Mouse (Mus musculus) regulatory T cell (primary cell): ENCODE data around the gene Thsd4.

Experiments used
- in situ Hi-C: fragments of 300-600 bp; cut with MboI, MseI; formaldehyde crosslinking; loops from one replicate; pipeline ENCODE4 v1.15.1; 2025; ENCODE audit warnings: high pct_unique_total_duplicates

The Thsd4 gene

GRCm38 (mm10) chr9:60521806-60522264, at the start of gene Thsd4:
Gene Thsd4, minus strand, starts transcription at chr9:60522046.
- in situ Hi-C loops: loop anchor here (10.0 kb wide), 1 partner anchor 267 kb away; no protein-coding TSS in a partner anchor

DNA sequence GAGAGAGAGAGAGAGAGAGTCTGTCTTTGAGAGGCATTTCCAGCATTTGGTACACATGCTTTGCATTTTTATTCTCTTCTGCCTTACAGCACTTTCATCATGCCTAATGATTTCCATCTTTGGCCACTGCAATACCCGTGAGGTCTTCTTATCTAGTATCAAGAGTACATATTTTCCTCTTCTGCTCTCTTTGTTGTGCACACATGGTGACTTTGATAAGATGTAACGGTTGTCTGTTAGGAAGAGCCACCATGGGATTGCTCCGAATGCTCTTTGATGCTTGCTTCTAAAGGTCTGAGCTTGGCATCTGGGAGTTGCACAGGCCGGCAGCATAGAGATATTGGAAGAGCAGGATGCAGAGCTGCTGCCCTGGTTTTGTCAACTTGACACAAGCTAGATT, 49.2 kb upstream of the Thsd4 start:
- in situ Hi-C loops: no loop called here

DNA sequence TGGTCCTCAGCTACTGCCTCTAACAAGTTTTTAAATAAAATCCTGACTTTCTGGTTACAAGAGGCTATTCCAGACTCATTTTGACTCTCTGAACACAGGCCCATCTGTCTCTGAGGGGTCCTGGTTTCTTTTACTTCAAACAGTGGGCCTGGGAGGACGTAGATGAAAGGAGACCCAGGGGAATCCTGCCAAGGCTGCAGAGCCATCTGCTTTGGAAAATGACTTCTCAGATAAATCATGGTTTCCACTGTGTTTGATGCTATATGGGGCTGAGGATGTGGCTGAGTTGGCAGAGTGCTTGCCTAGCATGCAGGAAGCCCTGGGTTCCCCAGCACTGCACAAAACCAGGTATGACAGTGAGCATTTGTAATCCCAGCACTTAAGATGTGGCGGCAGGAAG, 47.5 kb upstream of the Thsd4 start:
- in situ Hi-C loops: loop anchor here (10.0 kb wide), 1 partner anchor 975 kb away; no protein-coding TSS in a partner anchor

DNA sequence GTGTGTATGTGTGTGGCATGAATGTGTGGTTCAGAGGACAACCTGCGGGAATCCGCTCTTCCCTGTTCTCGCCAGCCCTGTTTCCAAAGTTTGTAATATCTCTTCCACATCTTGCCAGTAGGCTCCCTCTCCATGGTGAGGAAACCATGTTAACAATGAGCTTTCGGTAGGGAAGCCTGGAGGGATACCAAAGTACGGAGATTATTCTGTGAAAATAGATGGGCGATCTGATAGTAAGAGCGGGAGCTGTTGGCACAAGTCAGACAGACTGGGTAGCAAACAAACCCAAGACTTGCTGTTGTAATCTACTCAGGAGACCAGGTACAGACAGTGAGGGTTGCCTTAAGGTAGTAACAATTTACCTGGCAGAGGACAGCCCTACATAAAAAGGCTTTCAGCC, 42.0 kb upstream of the Thsd4 start:
- in situ Hi-C loops: loop anchor here (10.0 kb wide), 1 partner anchor 969 kb away; no protein-coding TSS in a partner anchor

DNA sequence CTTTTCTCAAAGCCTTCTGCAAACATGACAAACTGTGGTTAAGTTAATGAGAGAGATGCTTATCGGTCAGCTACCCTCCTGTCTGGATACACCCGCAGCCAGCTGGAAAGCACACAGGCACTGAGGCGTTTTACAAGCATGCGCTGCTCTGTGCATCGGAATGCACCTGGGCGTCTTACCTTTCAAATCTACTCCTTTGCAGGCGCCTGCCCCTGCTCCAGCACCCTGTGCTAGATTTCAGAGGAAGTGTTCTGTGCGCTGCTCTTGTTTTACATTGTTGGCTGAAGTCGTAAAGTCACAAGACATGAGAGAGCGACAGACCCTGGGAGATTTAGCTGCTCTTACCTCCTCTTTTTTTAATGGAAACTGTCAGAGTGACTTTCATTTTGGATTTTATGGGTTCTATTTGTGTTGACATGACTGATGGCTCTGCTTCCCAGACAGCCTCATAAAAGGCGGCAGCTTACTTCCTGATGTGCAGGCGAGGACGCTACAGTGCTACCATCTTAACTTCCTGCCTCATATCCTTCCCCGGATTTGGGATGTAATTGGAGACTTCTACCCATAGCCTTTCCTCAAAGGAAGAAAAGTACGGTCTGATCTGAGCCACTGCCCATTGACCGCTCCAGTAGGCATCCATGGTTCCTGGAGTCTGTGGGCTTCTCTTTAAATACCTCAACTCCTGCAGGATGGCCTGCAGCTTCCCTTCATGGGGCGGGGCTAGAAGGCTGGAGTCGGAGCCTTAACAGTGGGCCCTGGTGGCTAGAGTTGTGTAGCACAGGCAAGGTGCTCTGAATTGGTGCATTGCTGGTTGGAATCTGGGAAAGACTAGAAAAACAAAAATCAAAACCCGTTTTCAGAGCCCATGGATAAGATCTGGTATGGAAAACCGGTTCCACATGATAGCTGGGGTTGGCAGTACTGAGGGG, 40.9 kb upstream of the Thsd4 start:
- in situ Hi-C loops: loop anchor here (10.0 kb wide), 1 partner anchor 968 kb away; no protein-coding TSS in a partner anchor

- in situ Hi-C loops: loop anchor here (10.0 kb wide), 1 partner anchor 967 kb away; no protein-coding TSS in a partner anchor
Observed at GRCm38 (mm10) chr9:60561641-60562289, 39.9 kb upstream of the Thsd4 start.

- in situ Hi-C loops: no loop called here
Observed at GRCm38 (mm10) chr9:60558507-60558906, 36.7 kb upstream of the Thsd4 start.

GRCm38 (mm10) chr9:60551238-60551637, 29.4 kb upstream of the Thsd4 start:
- in situ Hi-C loops: no loop called here

- in situ Hi-C loops: loop anchor here (10.0 kb wide), 1 partner anchor 303 kb away; no protein-coding TSS in a partner anchor
Observed at GRCm38 (mm10) chr9:60548182-60548581, 26.3 kb upstream of the Thsd4 start.

DNA sequence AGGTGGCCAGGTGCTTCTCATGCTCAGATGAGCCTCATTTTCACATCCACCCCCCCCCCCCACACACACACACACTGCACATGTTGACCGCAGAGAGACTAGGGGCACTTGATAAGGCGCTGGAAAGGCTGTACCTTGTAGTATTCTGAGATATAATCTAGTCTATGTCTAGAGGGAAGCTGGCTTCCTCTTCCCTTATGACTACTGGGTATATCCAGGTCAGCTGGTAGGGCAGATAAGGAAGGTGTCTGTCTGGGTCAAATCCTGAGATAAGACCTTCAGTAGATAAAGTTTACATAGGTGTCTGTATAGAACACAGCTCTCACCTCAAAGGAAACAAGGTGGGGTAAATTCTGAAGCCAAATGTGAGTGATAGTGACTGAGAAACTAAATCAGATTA, 24.3 kb upstream of the Thsd4 start:
- in situ Hi-C loops: loop anchor here (10.0 kb wide), 1 partner anchor 301 kb away; no protein-coding TSS in a partner anchor

- in situ Hi-C loops: loop anchor here (10.0 kb wide), 1 partner anchor 301 kb away; no protein-coding TSS in a partner anchor
Observed at GRCm38 (mm10) chr9:60545361-60546096, 23.7 kb upstream of the Thsd4 start.

DNA sequence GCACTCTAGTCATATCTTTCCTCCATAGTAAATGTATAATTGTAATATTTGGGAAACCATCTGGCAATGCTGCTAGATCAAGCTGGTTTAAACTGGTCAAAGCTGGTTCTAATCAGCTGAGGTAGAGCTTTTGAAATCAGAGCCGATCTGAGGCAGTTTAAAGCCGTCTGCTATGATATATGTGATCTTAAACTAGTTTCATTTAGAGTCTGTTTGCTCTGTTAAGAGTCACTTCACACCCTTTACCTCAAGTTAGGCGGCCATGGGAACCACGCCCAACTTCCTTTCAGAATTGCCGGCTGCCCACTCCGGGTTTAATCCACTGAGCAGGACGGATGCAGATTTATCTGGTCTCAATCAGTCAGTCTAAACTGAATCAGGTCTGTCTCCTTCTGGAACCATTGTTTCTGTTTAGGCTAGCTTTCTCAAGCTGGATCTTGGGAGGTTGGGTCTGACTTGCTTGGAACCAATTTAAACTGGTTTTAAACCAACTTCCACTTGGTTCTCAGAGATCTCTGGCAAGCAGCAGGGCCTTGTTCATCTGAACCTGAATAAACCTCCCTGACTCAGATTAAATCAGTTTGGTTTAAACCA, 21.7 kb upstream of the Thsd4 start:
- in situ Hi-C loops: loop anchor here (10.0 kb wide), 1 partner anchor 299 kb away; no protein-coding TSS in a partner anchor

GRCm38 (mm10) chr9:60530310-60530709, 8.5 kb upstream of the Thsd4 start:
- in situ Hi-C loops: no loop called here

GRCm38 (mm10) chr9:60529348-60530243, 7.8 kb upstream of the Thsd4 start:
- in situ Hi-C loops: loop anchor here (10.0 kb wide), 1 partner anchor 275 kb away; no protein-coding TSS in a partner anchor

DNA sequence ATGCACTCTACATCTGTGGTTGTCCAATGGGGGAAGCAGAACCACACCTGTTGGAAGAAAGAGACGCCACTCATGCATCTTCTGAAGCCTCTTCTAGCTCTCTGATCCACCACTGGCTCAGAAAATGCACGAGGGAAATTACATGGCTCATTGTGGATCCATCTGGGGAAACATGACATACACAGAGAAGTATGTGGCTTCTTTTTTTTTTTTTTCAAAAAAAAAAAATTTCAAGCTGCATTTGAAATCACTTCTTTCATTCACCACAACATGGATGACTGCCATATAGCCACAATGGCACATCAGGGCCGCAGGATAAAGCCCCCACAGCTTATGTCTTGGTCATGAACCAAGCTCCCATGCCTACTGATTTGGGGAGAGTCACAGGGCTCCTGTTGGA, 6.4 kb upstream of the Thsd4 start:
- in situ Hi-C loops: loop anchor here (10.0 kb wide), 1 partner anchor 273 kb away; no protein-coding TSS in a partner anchor

DNA sequence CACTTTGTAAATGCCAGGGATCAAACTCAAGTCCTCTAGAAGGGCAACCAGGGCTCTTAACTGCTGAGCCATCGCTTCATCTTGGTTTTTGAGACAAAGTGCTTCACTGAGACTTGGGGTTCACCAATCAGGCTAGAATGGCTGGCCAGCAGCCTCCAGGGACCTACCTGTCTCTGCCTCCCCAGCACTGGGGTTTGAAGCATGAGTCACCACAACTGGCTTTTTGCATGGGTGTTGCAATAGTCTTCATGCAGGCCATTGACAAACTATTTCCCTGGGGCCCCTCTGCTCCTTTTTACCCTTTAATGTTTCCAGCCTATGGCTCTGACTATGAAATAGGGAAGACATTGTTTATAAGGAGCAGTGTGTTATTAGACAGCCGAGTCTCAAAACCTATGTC, 6.0 kb upstream of the Thsd4 start:
- in situ Hi-C loops: loop anchor here (10.0 kb wide), 1 partner anchor 273 kb away; no protein-coding TSS in a partner anchor

DNA sequence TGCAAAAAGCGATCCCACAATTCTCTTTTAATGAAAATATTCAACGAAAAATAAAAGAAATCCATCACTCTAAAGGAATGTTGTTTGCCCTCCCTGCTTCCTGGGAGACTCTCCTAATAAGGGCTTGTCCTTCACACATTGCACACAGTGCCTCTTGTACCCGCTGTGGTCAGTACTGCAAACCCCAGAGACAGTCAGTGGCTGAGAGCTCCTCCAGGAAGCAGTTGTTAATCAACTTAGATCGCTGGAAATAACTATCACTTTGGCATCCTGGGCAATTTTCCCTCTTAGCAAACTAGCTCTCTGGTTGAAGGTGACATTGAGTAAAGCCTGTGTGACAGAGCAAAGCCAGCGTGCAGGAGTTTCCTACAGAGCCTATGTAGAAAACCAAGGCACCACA, 5.2 kb upstream of the Thsd4 start:
- in situ Hi-C loops: loop anchor here (10.0 kb wide), 1 partner anchor 272 kb away; no protein-coding TSS in a partner anchor

GRCm38 (mm10) chr9:60526195-60526594, 4.3 kb upstream of the Thsd4 start:
- in situ Hi-C loops: loop anchor here (10.0 kb wide), 1 partner anchor 271 kb away; no protein-coding TSS in a partner anchor

DNA sequence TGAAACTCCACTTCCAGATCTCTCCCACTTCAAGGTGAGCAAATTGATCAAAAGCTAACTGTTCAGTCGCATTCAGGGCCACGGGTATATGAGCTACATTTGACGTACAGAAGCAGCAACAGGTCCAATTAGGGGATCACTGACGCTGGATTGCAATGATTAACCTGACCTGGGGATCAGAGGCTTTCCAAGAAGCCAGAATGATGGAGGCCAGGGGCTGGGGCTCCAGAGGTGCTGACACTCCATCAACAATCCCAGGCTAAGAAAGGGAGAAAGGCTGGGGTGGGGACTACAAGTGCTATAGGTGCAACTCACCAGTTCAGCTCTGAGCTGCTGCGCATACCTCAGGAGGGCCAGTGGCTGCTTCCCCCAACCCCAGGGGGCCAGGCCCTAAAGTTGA, 703 bp downstream of the Thsd4 start:
- in situ Hi-C loops: loop anchor here (10.0 kb wide), 1 partner anchor 266 kb away; no protein-coding TSS in a partner anchor
